Mouse (Mus musculus) erythroid progenitor cell, adult 5-6 weeks (primary cell): ENCODE data around the gene Vmn1r4. TPM values are rescaled to one million over a fixed set of nuclear protein-coding genes. Genes with fewer than 3 reads are reported as not detected.

Experiments
- ATAC-seq: replicated peaks from 2 replicates; pipeline ENCODE4 v1.8.0; 2016; ENCODE audit warnings: moderate number of reproducible peaks, mild to moderate bottlenecking, moderate TSS enrichment, inconsistent platforms; ENCODE audit not compliant: poor library complexity, low FRiP score, severe bottlenecking
- total RNA-seq, 2 experiments: library from RNA; stranded (forward) in 1 of 2; stranded (reverse) in 1 of 2; fragments of 150-400 nt in 1 of 2; fragments of 186-747, 209-891 nt in 1 of 2; gene quantifications; 2 replicates each; pipeline versions ENCODE4 v1.2.3 to v1.2.4; 2015 to 2017; ENCODE audit warnings: low replicate concordance in 2 of 2

Gene Vmn1r4
- total RNA-seq (2015; ENCODE audit: low replicate concordance) (2.2 TPM in 1 of 2 replicates, not detected in the other), total RNA-seq (2017; ENCODE audit: low replicate concordance) (0.30 TPM in 1 of 2 replicates, not detected in the other)

DNA sequence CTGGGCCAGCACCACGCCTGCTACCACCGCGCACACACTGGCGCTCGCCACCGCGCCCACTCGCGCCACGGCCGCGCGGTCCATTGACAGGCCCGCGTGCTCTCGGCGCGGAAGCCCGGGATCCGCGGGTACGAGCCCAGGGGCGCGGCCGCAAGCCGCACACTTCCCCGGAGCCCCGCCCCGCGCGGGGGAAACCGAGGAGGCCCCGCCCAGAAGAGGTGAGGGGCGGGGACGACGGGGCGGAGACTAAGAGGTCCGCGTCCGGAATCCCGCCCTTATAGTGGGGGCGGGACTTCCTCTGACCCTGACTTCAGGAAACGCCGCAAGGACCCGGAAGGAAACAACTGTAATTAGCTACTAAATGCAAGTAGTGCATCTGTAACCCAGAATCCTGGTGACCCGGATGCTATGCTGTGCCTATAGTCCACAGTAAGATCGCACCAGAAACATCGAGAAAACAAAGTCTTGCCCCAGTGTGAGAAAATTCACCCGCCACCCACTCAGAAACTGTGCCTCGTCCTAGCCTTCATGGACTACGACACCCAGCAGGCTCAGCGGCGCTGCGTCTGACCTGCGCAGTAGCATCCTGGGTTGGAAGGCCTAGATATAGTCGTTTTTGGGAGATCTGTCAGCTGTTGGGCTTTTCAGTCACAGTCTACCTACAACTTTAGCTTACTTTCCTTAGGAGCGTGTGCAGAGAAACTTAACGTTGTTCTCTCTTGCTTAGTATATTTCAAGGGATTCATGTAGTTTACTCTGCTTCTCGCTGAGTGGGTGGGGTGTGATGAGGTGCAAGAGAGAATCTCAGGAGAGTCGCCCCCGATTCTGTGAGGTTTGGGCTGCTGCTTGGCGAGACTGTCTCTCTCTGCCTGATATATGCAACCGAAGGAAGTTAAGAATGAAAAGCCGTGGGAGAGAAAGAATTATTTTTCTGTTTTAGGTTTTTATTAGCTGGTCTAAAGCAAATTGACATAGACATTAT is at the start of gene Vmn1r4, which contains the start of gene Nt5c3:
Gene Vmn1r4, plus strand, starts transcription at position 290 of the 982 bp plus-strand sequence.
Gene Nt5c3, minus strand, starts transcription at position 207 of the 982 bp plus-strand sequence.
- peak; percentile 84 for ATAC-seq

DNA sequence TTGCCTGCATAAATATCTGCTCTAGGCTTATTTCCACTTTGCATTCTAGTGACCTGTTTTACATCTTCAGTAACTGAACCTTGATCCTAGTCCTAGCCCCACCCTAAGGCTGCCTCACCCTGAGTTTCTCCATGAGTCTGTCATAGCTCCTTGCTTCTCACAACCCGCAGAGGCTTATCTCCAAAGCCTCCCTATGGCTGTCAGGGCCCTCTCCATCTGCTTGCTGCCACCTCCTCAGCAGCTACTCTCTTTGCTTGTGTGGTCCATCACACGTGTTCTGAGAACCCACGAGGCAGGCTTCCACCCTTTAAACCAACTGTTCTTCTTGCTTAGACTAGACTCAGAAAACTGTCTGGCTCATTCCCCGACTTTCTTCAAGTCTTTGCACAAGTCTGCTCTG is 46.9 kb upstream of the Vmn1r4 start:
- 0 out of 2 replicates have a peak, but pooled peaks have one; percentile 37 for ATAC-seq

DNA sequence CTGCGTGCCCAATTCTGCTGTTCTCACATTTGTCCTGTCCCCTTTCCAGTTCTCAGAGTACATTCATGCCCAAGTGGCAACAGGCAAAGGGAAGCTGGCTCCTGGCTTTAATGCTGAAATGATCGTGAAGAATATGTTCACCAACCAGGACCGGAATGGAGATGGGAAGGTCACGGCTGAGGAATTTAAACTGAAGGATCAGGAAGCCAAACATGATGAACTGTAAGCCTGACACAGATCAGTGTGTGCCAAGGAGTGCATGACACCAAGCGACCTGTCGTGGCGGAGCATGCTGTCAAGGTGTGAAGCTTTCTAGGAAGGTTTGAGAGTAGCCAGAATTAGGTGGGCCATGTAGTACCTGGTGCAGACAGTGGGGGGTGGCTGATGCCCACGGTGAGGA is 45.8 kb upstream of the Vmn1r4 start:
- ATAC-seq = no peak

DNA sequence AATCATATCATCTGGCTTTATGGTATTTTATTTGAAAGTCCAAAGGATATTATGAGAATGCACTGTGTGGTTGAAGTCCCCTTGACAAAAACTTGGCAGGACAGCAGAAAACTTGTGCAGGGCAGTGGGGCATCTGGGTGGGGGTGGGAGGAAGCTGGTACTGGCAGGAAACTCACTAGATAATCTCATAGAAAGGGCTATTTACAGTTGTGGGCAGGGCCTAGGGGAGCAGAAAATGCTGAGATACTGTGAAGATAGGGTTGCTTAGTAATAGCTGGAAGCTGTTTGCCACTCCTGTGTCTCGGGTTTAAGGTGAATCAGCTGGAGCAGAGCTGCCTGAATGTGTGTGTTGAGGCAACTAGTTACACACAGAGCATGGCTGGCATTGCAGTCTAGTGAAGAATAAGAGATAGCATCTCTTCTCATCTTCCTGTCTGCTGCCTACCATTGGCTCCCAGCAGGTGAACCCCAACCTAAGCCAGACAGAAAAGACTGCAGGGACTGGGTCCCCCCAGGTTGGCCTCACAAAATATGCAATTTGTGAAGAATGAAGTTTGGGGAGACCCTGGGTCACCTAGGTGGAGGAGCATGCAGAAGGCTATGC is 44.4 kb upstream of the Vmn1r4 start:
- peak; percentile 37; the same call in 1 of the 2 replicates for ATAC-seq

DNA sequence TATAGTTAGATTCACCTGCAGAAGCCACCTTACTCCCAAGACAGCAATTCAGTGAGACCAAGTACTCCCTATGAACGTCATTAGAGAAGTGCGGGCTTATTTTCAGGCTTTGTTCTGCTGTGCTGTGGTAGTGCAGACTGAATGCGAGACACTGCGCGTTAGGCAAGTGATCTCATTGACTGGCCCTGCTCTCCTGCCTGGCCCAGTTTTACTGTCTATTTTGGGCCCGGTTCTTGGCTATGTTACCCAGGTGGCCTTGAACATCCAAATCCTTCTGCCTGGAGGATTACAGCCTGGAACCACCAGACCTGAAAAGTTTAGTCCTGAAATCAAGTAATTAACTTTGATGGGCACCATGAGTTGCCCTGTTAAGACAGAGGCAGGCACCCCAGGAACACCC is 35.3 kb upstream of the Vmn1r4 start:
- ATAC-seq = no peak

DNA sequence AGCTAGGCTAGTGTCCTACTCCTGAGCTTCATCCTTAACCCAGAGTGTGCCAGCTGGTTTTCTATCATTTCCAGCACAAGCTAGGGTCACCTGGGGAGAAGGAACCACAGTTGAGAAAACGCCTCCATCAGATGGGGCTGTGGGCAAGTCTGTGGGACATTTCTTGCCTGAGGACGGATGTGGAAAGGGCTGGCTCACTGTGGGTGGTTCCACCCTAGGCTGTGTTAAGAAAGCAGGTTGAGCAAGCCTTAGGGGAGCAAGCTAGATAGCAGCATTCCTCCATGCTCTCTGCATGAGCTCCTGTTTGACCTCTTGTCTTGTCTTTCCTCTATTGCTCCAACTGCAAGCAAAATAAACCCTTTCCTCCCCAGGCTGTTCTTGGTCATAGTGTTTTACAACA is 33.1 kb upstream of the Vmn1r4 start:
- no peak for ATAC-seq

DNA sequence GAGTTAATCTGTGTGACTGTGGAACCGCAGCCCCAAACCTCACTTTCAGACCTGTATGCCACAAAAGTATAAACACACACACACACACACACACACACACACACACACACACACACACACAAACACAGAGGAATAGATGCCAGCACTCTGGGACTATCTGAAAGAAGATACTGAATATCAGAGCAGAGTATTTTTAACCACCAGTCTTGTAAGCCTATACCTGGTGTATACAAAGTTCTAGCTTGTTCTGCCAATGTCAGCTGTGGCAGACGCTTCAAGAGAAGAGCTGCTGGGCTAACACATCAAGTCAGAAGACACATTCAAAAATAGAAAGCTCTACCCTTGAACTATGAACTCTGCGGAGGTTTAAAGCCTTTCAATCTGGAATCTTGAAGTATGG is 24.2 kb upstream of the Vmn1r4 start:
- no peak for ATAC-seq

DNA sequence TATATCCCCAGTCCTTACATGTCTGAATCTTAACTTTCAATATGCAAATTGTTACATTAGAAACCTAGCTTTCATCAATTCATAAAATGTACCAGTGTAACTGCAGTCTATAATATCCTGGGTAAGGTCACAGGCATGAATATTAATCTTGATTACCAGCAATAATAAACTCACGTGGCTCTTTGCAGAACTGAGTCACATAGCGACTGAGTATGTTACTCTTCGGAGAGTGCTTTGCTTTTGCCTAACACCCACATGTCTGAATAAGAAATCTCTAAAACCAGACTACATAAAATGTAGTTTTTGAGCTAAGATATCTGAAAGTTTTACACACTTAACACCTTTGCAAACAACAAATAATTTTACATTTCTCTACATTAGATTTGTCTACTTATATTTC is 22.5 kb upstream of the Vmn1r4 start:
- ATAC-seq = 0 out of 2 replicates have a peak, but pooled peaks have one; percentile 23

DNA sequence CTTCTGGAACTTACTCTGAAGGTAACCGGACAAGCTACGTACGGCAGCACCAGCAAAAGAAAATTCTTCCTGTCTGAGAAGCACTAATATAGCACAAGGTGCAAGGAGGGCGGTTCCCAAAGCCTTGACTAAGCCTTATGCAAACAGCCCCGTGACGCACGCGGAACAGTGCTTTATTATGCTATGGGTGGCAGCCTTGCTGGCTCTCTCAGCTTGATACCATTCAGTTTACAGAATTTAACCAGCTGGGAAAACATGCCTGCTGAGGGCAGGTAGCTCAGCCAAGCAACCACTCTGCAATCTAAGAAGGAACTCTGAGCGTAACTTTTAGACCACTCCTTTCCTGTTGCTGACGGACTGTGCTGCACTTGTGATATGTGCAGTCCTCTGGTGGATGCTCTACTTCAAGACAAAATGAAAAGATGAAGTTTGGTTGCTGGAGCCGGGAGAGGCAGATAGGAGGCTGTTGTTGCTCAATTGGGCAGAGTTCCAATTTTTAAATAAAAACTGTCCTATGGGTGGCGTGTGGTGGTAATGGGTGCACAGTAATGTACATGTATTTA is 21.9 kb upstream of the Vmn1r4 start:
- peak; percentile 56 for ATAC-seq

DNA sequence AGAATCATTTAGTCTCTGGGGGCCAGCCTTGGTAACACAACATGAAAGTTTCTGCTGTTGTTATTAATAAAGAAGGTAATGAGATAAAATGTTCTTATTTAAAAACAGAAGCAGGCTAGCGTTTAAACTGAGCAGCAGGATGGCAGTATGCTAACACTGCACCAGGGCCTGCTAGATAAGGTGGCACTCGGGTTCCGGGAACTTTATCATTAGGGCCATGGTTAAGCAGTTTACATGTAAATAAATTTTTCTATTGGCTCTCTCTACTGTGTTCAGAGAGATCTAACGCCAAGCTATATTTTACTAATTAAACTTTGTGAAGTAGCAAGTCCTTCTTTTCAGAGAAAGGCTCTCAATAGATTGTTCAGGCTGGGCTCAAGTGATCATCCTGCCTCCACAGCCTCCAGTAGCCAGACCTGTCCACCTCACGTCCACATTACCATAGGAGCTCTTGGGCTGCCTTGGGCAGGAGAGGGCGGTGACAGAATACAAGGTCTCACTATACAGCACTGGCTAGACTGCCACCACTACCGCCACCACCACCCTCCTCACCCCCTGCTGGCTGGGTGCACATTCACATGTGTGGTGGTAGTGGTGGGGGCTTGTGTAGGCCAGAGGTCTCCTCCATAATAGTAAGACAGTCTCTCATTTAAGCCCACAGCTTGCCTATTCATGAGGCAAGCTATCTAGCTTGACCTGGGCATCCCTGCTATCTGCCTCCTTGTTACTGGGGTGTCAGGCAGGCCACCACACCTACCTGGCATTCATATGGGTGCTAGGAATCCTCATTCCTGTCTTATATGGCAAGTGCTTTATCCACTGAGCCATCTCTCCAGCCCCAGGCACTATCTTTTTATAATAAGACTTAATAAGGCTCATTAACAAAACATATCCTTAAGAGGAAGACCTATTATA is 21.0 kb upstream of the Vmn1r4 start:
- ATAC-seq = peak; percentile 63

DNA sequence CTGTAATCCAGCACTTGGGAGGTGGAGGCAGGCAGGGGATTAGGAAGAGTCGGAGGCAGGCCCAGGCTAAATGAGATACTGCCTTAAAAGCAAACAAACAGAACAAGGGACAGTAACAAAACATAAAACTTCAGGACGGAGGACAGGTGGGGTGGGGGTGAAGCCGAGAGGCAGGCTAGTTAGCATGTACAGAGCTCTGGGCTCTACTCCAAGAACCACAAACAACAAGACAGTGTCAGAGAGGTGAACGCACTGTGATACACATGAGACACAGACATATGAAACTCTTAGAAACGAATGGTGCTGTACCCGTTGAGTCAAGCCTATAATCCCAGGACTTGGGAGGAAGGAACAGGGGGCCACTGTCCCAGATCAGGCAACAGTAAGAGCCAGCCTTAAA is 20.0 kb upstream of the Vmn1r4 start:
- no peak for ATAC-seq

DNA sequence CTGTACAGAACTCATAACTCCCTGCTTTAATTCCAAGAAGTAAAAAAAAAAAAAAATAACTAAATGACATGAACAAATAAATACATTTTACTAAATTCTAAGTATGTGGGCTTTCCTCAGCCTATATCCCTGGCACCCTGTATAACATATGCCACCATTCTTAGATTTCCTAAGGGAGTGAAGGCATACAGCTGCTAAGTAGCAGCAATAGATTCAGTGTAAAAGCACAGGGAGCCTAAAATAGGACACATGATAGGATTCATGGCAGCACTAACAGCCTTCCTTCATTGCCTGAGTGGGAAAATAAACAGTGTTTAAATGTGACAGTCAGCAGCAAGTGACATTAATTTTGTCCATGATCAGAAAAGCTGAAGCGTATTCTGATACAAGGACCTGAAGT is 19.5 kb upstream of the Vmn1r4 start:
- ATAC-seq = no peak

DNA sequence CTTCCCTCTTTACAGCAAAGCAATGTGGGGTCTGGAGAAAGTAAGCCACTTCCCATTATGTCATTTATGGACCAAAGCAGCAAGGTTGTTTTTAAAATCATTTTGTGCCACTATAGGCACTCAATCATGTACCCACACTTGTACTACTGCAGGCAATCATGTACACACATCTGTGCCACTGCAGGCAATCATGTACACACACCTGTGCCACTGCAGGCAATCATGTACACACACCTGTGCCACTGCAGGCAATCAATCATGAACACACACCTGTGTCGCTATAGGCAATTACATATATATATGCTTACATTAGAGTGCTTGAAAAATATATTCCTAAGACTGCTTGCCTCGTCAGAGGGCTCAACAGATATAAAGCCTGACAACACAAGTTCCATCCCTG is 18.8 kb upstream of the Vmn1r4 start:
- ATAC-seq = 0 out of 2 replicates have a peak, but pooled peaks have one; percentile 2

DNA sequence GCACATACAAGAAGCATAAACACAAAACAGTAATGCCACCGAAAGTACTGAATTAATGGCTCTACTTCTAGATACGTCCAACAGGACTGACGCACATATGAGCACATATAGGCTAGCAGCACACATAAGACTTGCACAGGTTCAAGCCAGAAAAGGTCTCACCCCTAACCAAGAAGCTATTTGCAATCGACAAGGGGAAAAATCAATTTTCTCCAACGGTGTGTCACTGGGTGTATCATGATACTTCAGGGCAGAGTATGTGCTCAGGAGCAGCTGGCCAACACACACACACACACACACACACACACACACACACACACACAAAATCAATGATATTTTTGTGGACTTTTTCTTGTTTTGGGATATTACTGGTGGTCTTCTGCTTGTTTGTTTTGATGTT is 18.3 kb upstream of the Vmn1r4 start:
- ATAC-seq = no peak

DNA sequence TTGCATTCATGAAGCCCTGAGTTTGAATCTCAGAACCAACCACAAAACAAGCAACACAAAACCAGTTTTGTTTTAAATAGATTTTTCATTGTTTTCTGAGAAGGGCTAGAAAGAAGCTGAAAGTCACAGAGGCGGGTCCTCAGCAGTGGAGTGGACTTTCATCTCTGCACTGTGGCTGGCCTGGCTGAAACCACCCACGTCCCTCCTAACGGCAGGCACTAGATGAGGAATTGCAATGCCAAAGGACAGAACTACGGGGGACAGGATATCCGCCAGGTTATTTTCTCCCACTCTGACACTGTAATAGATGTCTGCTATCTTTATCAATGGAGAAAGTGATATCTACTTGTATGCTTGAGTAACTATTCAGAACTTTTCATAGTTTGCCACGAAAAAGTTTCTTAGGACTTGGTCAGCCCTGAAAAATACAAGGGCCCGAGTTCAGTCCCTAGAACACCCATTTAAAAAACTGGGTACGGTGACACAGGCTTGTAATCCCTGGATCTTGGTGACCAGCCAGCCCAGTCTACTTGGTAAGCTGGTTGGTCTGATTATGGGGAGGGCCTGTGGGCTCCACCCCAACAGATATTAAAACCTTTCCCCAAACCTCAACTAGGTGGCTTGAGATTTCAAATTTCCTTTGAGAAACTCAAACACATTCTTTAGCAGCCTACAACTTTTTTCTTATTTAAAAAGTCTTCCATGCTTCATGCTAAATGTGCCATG is 17.5 kb upstream of the Vmn1r4 start:
- no peak for ATAC-seq

DNA sequence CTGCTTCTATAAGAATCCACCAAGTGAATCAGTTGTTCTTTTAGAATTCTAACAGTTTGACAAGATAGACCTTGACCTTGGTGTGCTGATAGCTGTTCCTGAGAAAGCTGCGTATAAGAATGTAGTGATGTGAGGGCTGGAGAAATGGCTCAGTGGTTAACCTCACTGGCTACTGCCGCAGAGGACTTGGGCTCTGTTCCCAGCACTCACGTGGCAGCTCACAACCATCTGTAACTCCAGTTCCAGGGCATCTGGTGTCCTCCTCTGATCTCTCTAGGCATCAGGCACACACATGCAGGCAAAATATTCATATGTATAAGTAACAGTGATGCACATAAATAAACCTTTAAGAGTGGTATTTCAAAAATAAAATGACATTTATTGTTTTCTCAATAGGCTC is 15.8 kb upstream of the Vmn1r4 start:
- no peak for ATAC-seq

DNA sequence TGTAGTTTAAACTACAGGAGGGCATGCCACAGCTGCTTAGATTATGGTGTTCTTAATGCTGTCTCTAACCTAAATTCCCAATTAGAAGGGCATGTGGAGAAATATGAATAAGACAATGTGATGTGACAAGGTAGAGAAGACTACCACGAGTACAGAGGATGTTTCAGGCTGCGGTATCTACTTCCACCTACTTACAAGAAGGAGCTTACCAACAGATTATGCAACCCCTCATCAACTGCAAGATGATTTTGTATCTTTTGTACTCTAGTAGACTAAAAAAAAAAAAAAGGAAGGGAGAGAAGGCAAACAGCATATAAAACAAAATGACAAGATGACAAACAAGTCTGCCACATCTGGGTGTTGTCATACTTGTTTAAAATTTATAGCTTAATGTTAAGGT is 15.4 kb upstream of the Vmn1r4 start:
- no peak for ATAC-seq

DNA sequence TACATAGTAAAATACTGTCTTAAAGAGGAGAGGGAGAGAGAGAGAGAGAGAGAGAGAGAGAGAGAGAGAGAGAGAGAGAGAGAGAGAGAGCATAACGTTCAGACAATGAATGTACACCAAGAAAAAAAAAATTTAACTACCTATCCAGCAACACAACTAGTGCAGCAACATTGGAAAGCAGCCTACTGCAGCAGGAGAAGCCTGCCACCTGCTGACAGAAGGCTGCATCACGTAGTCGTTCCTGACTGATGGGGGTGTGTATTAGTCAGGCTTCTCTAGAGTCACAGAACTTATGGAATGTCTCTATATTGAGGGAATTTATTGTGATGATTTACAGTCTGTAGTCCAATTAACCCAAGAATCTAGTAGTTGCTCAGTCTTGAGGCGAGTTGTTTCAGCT is 14.9 kb upstream of the Vmn1r4 start:
- peak; percentile 78 for ATAC-seq

DNA sequence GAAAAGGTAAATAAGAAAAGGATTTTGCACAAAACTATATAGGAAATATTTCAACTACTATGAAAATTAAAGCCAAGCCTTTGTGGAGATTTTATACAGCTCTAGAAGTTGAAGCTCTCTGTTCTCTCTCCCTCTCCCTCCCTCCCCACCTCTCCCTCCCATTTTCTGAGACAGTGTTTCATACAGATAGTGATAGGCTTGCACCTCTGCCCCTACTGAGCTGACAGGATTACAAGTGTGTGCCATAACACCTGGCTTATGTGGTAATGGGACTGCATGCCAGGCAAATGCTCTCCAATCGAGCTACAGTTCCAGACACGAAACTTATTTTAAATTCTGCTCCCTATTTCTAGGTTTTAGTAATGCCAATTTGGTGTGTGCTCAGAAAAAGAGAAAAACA is 12.9 kb upstream of the Vmn1r4 start:
- peak; percentile 89 for ATAC-seq
